Mouse (Mus musculus): ENCODE measurements around the gene Sult2b1.

DNA sequence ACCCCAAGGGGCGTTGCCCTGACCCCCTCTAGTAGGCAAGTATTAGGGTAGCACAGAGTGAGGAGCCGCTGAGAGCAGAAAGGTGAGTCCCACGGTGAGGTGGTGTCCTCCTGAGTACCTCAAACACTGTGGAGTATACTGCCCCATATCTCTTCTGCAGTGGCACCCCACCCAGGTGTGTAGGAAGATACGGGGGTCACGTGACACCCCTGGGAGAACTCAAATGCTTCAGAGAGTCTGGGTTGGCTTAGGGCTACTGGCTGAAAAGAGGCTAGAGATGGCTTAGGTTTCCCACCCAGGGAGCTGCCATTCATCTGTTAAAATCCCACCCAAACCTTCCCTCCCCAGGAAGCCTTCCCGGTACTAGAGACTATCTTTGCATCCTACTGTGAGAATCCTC is 12.5 kb upstream of the Sult2b1 start:
- no peak for TF ChIP-seq CTCF (IDR thresholded peaks at IDR 0.05)
- no peak for TF ChIP-seq POLR2A (IDR thresholded peaks at IDR 0.05; ENCODE audit: insufficient read depth, low read depth, low read length)
